Mouse (Mus musculus) kidney, adult 2 months (tissue): ENCODE data around the gene Capn11.

Experiments used
- CTCF ChIP-seq: fragments of 200-500 bp; conservative IDR thresholded peaks from 2 replicates; pipeline ENCODE4 v1.5.1; 2011; ENCODE audit warnings: low read depth, mild to moderate bottlenecking, control low read depth, low read length, moderate library complexity, mixed read lengths; ENCODE audit not compliant: insufficient read depth, insufficient read length
- POLR2A ChIP-seq: fragments of 200-500 bp; IDR thresholded peaks from one replicate; pipeline ENCODE4 v1.6.1; 2011; ENCODE audit warnings: low read depth, low read length, control low read depth

GRCm38 (mm10) chr17:45693812-45694565 lies 34.9 kb upstream of the Capn11 start:
- no peak for TF ChIP-seq CTCF
- no peak for TF ChIP-seq POLR2A
